Mouse (Mus musculus): ENCODE measurements at regions not wholly inside any gene's neighbourhood (a gene's known extent, or its start where the extent isn't known, plus 50 kb on each side); places are given as distances from the start of the nearest gene placed in this dataset.
"Not testable (repeated sequence)": the region's sequence is repeated elsewhere in the genome, so short reads cannot be mapped to it uniquely, and the experiment has no call there.

DNA sequence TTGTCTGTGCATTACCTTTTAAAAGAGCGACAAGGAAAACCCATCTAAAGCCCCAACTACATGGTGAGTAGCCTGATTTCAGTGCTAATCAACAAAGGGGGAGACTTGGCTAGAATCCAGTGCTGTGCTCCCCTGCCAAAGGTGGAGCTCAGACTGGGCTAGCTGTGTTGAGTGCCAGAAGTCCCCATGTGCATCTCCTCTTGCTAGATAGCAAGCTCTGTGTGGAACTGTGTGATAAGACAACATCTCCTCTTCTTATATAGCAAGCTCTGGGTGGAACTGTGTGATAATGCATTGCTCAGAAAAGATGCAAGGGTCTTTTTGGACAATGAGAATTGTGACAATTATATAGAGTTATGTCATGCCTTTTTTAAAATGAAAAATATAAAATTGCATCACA, 741.4 kb downstream of the Adam6a start:
- in situ Hi-C loops (cut with MboI, MseI) = no loop called here

DNA sequence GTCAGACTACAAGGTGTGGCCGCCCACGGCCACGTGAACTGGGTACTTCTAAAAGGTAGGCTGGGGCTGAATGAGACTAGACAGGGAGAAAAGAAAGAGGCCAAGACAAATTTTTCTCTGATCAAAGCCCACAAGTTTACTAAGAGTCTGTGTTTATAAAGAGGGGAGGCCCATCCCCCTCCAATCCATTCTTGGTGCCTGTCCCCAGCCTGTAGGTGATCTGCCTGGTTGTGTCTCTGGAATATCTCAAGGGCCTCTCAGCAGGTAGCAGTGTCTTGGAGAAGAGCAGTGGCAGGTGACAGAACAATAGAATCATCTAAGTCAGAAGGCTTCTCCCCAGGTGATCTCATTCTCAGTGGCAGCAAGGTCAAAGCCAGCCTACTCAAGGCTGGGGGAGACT, 743.3 kb downstream of the Adam6a start:
- in situ Hi-C loops (cut with MboI, MseI) = no loop called here

DNA sequence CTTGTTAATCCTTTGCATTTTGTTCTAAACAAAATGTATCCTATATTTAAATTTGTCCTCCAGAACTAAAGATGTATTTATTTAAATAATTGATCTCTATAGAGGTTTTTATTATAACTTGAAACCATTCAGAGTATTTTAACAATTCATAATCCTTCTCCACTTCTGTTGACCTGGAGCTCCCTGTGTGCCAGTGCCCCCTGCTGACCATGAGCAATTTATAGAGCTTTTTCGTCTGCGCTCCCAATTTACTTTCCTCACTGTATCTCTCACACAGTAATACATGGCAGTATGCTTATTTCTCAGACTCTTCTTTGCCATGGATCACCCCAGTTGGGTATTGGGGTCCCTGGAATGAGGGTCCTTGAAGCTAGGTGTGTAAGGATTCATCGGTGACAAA, 747.4 kb downstream of the Adam6a start:
- in situ Hi-C loops (cut with MboI, MseI) = no loop called here

DNA sequence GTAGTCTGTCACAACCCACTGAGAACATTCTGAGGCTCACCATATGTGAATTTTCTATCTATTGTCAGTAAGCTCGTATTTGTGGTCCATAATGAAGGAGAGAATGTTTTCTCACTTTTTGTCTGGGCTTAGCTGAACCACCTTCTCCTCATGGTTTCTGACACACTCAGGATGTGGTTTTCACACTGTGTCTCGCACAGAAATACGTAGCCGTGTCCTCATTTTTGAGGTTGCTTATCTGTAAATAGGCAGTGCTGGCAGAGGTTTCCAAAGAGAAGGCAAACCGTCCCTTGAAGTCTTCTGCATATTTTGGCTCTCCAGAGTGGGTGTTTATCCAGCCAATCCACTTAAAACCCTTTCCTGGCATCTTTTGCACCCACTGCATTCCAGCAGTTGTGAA, 756.1 kb downstream of the Adam6a start:
- in situ Hi-C loops (cut with MboI, MseI) = no loop called here

DNA sequence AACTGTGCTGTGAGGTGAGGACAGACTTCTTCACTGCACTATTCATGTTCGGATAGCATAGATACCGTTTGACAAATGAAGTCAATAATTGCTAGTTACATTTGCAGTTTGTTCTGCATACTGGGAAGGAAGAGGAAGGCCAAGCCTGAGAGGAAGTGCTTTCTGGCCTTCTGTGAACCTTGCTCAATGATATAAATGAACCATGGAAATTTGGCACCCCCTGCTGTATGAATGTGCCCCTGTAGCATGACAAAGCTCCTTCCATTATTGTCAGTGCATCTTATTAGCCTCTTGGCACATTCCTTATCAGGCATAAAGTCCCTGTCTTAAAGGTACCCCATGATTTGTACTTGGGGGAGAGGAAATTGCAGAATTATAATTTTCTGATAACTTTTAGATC, 758.0 kb downstream of the Adam6a start:
- in situ Hi-C loops (cut with MboI, MseI) = no loop called here

DNA sequence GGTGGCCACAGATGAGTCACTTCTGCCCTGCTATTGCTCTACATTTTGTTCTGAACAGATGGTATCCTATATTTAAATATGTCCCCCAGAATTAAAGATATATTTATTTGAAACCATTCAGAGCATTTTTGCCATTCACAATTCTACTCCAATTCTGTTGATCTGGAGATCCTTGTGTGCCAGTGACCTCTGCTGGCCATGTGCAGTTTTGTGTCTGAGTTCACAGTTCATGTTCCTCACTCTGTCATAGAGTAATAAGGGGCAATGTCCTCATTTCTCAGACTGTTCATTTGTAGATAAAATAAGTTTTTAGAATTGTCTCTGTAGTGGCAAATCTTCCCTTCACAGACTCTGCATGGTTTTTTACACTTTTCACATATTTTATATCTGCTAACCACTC, 788.8 kb downstream of the Adam6a start:
- in situ Hi-C loops (cut with MboI, MseI) = no loop called here

DNA sequence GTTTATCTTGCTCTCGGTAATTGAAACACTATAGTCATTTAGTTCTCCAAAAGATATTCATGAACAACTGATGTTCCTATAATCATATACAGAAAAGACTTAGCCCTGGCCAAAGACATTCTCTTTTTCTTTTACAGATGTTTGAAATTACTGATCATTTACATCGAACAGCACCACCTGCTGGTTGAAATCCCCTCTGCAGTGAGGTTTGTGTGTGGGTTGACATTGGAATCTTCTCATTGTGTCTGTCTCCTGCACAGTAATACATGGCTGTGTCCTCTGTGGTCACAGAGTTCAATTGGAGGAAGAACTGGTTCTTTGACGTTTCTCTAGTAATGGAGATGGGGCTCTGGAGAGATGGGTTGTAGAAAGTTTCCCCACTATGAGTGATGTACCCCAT, 822.6 kb downstream of the Adam6a start:
- in situ Hi-C loops (cut with MboI, MseI) = no loop called here

DNA sequence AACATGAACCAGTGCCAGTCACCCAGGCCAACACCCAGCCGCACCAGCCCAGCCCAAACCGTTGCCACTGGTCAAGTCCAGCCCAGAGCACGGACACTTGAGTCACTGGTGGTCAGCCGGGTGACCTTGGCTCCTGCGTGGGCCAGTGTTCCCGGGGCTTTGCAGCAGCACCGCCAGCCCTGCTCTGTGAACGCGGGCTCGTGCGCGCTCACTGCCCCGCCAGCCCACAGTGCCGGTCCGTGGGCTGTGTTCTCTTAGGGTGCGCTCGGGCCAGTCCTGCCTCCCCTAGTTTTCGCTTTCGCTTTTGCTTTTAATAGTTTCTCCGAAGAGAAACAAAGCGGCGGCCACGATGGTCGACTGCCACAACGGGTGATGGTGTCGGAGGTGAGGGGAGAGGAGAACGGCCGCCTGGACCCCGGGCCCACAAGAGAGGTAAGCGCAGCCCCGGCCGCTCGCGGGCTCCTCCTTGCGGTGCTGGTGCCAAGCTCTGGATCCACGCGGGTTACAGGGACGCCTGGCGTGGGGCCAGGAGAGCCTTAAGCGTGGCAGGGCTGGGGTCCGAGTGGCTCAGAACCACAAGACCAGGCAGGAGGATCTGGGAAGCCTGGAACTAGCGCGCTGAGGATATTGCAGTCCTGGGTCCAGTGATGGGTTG, 835.1 kb downstream of the Adam6a start:
- in situ Hi-C loops (cut with MboI, MseI) = not testable (repeated sequence)

DNA sequence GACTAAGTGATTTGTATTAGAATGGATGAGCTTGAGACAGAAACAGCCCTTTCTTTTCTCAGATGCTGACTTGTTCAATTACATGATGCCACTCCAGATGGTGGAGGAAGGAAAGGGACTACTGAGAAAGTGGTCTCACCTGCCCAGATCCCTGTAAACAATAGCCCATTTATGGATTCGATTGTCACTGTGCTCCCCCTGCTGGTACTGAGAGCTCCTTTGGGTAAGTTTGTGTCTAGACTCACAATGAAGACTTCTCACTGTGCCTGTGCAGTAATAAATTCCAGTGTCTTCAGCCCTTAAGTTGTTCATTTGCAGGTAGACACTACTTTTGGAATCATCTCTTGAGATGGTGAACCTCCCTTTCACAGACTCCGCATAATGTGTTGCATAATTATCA, 847.7 kb downstream of the Adam6a start:
- in situ Hi-C loops (cut with MboI, MseI) = no loop called here

DNA sequence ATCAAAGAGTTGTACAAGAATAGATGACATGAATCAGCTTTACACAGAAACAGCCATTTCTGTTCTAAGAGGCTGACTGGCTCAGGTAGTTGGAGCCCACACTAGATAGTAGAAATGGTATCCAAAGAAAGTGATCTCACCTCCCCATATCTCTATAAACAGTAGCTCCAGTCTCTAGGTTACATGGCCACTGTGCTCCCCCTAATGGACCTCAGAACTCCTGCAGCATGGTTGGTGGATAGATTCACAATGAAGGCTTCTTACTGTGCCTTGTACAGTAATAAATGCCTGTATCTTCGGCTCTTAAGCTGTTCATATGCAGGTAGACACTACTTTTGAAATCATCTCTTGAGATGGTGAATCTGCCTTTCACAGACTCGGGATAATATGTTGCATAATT, 862.5 kb downstream of the Adam6a start:
- in situ Hi-C loops (cut with MboI, MseI) = no loop called here

DNA sequence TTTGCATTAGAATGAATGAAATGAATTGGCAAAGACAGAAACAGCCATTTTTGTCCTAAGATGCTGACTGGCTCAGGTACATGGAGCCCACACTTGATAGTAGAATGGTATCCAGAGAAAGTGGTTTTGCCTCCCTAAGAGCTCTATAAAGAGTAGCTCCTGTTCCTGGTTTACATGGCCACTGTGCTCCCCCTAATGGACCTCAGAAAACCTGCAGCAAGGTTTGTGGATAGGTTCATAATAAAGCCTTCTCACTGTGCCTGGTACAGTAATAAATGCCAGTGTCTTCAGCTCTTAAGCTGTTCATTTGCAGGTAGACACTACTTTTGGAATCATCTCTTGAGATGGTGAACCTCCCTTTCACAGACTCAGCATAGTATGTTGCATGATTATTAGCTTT, 890.8 kb downstream of the Adam6a start:
- in situ Hi-C loops (cut with MboI, MseI) = no loop called here

DNA sequence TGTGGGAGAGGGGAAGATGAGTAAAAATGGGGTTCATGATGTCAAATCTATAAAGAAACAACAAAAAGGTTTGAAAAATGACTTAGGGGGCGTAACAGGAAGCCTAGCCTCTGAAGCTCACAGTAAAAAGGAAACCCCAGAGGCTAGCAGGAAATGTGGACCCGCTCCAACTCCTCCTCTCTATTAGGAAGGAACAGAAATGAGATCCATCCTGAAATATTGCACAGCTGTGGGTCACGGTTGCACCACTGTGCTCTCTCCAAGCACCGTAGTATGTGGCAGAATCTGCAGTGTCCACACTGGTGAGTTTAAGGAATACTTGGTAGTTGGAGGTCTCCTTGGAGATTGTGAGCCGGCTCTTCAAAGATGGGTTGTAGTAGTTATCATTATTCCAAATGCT, 918.3 kb downstream of the Adam6a start:
- in situ Hi-C loops (cut with MboI, MseI) = no loop called here

DNA sequence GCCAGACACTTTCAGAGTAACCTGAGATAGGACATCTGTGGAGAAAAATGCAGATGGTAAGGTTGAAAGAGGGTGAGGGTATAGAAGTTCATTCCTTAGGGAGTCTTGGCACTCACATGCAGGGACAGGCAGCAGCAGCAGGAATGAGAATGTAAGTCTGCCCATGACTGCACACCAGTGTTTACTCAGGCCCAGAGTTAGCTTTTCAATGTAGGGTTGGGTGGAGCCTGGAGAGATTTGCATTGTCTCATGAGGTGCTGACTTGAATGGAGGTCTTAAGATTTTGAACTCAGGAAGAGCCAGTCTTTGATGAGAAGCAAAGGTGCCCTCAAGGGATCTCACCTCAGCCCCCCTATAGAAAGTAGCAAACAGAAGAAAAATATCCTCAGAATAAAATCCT, 918.9 kb downstream of the Adam6a start:
- in situ Hi-C loops (cut with MboI, MseI) = no loop called here

DNA sequence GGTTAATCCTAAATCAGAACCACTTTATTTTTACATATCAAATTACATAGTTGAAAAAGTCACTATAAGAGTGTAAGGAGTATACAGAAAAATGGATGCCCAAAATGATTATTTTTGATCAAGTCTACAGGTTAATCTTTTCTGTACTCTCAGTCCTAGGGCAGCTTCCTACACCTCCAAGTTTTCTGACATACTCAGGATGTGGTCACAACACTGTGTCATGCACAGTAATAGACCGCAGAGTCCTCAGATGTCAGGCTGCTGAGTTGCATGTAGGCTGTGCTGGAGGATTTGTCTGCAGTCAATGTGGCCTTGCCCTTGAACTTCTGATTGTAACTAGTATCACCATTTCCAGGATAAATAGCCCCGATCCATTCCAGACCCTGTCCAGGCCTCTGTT, 925.1 kb downstream of the Adam6a start:
- in situ Hi-C loops (cut with MboI, MseI) = no loop called here

DNA sequence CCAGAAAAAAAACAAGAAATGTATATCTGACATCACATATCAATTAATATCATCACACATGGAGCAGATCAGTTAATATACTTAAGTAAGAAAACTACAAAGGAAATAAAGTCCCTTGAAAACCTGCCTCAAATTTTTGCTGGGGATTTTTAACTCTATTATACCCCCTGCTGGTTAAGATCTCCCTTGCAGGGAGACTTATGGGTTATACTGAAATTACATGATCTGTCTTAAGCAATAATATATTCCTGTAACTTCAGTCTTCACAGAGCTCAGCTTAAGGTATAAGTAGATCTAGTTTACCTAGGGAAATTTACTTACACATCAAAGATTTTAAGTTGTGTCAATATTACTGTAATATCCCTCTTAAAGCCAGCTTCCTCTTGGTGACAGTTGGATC, 929.0 kb downstream of the Adam6a start:
- in situ Hi-C loops (cut with MboI, MseI) = loop anchor here (10.0 kb wide), 1 partner anchor 928 kb away; the partner anchor contains the start of gene Adam6a

DNA sequence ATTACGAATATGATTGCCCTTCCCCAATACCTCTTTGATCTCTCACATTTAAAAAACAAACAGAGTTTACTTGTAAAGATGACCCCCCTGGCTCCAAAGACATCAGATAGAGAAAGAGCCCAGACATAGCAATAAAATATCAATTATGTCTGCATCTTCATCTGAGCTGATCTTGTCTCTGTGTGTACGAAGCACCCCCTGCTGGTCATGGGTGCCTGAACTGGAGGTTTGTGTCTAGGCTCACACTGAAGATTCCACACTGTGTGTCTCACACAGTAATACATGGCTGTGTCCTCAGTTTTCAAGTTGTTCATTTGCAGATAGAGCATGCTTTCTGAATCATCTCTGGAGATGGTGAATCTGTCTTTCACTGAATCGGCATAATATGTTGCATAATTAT, 935.0 kb downstream of the Adam6a start:
- in situ Hi-C loops (cut with MboI, MseI) = loop anchor here (10.0 kb wide), 1 partner anchor 934 kb away; the partner anchor contains the start of gene Adam6a

DNA sequence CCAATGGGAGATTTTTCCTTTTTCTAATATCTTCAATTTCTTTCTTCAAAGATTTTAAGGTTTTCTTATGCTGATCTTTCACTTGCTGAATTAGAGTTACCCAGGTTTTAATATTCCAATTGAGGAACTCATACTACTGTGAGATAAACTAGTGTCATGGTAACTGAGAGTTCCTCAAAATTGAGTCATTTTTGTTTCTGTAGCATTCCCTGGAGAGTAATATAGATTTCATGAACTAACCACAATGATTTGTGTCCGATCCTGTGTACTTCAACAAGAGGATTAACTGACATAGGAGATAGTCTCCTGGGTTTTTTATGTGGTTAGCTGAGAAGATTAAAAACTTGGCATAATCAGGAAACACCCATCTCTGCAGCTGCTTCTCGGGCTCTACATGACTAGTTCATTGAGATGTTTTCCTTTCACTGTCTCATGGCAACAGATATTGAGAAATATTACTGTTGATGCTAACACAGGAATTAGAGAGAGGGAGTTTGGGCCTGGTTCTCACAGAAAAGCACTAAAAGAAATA, 949.9 kb downstream of the Adam6a start:
- in situ Hi-C loops (cut with MboI, MseI) = not testable (repeated sequence)

DNA sequence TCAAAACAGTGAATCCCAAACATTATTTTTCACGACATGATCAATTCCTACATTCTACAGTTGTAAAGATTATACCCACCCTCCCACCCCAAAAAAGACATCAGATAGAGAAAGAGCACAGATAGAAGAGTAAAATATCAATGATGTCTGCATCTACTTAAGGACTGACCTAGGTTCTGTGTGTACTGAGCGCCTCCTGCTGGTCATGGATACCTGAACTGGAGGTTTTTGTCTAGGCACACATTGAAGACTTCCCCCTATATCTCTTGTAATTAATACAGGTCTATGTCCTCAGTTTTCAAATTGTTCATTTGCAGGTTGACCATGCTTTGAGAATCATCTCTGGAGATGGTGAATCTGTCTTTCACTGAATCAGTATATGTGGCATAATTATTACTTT, 952.0 kb downstream of the Adam6a start:
- in situ Hi-C loops (cut with MboI, MseI) = no loop called here

DNA sequence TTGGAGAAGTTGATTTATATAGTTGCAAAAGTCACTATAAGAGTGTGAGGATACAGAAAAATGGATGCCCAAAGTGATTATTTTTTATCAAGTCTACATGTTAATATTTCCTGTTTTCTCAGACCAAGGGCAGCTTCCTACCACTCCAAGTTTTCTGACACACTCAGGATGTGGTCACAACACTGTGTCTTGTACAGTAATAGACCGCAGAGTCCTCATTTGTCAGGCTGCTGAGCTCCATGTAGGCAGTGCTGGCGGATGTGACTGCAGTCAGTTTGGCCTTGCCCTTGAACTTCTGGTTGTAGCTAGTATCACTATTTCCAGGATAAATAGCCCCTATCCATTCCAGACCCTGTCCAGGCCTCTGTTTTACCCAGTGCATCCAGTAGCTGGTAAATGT, 969.4 kb downstream of the Adam6a start:
- in situ Hi-C loops (cut with MboI, MseI) = no loop called here

DNA sequence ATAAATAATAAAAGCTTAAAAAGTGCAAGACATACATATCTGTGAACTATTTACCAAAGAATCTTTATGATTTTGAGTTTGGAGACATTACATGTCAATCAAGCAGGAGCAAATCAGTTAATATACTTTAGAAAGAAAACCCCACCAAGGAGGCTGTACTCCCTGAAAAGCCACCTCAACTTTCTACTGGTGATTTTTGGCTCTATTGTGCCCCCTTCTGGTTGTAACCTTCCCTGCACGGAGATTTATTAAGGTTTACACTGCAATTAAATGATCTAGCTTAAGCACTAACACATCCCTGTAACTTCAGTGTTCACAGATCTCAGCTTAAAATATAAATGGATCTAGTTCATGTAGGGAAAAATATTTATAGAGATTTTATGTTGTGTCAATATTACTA, 998.4 kb downstream of the Adam6a start:
- in situ Hi-C loops (cut with MboI, MseI) = not testable (repeated sequence)

DNA sequence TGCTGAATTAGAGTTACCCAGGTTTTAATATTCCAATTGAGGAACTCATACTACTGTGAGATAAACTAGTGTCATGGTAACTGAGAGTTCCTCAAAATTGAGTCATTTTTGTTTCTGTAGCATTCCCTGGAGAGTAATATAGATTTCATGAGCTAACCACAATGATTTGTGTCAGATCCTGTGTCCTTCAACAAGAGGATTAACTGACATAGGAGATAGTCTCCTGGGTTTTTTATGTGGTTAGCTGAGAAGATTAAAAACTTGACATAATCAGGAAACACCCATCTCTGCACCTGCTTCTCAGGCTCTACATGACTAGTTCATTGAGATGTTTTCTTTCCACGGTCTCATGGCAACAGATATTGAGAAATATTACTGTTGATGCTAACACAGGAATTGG, 1001.2 kb downstream of the Adam6a start:
- in situ Hi-C loops (cut with MboI, MseI) = not testable (repeated sequence)

DNA sequence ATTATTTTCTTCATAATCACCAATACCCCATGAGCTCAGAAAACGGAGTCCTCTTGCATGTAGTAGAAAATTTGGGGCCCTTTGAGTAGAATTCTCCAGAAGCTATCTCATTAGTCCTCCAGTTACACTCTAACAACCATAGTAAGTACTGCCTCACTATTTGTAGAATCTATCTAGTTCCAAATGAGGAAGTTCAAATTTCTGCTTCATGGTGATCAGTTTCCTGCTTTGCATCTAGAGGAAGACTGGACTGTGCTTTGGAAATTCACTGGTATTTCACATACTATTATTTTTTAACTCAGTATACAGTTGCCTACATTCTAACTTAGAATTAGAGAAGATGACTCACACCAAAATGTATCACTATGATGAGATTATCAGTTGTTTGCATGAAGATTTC, 1018.7 kb downstream of the Adam6a start:
- in situ Hi-C loops (cut with MboI, MseI) = no loop called here

DNA sequence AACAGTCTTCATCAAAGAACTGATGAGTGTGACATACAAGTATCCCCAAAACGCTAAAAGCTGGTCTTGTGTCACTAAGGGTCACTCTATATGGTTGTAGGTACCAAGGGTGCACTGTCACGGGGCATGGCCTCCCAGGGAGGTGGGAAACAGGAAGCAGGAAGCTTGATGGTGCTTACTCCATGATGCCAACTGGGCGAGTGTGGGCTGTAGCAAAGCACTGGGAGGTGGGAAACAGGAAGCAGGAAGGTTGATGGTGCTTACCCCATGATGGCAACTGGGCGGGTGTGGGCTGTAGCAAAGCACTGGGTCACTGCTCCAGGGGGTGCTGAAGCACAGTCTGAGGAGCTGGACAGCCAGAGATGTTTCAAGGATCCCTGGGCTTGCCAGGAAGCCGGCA, 1019.3 kb downstream of the Adam6a start:
- in situ Hi-C loops (cut with MboI, MseI) = no loop called here

DNA sequence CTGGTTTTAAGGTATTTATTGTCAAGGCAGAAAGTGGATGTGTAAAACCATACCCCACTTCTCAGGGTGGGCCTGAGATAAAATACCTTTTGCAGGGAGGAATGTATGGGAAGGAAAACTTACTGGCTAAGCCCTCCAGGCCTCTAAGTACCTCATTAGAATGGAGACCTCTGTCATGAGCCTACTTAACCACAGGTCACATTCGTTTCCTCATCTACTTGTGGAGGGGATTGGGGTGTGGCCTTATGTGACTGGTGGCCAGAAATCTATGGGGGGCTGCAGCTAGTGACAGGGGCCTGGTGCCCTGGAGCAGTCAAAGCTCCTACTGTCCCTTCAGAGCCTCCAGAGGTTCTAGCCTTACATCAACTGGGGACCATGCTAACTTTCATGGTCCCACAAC, 1020.0 kb downstream of the Adam6a start:
- in situ Hi-C loops (cut with MboI, MseI) = no loop called here
